Comparison of ENCODE assay signal across 14 mouse cellular contexts in genomic region chr11:34791872-34792271, GRCm38 (mm10). TPM values are rescaled to one million over a fixed set of nuclear protein-coding genes. Genes with fewer than 3 reads are reported as not detected.
A peak's percentile ranks its signal among the peaks of the same experiment; 100 is the strongest.
DNase-seq lines count a peak whose midpoint lies in the region; ATAC-seq and TF ChIP-seq lines count a peak whose summit lies in the region.
"Had no signal": no experiment of that assay in that cellular context is flagged by ENCODE, and none has a peak within 500 bp of the region (broad histone marks: within the 10 kb centered on the region; RNA-seq: fewer than 3 reads in every experiment).

No protein-coding gene starts in this region.

- H3K9me3 ChIP-seq in liver, embryonic 13.5 days (replicated peaks): no peaks in the 10 kb centered on the region
- H3K9me3 ChIP-seq in hindbrain, postnatal 0 days (ENCODE audit: low read length): no peaks in the 10 kb centered on the region
- H3K9me3 ChIP-seq: midbrain, embryonic 10.5 days; neural tube, embryonic 12.5 days had no signal

- peak; percentile 34 for DNase-seq in thymus, adult 2 months
- DNase-seq in thymus, postnatal 25 days: no peak
- peak; percentile 96 for DNase-seq in ZHBTc4 (ENCODE audit: low read depth, low spot score)
- DNase-seq in liver, embryonic 13.5 days: peak; percentile 23
- DNase-seq in layer of hippocampus, adult 9-10 months (ENCODE audit: low spot score): no peak
- DNase-seq in adrenal gland, postnatal 14 days: no peak
- DNase-seq in hindbrain, postnatal 0 days (ENCODE audit: low spot score): no peak
- DNase-seq: gastrocnemius, postnatal 36 days; kidney, adult 8-10 months had no signal

- H3K4me3 ChIP-seq in thymus, adult 2 months (ENCODE audit: control insufficient read depth, insufficient read depth, low read length): no peak overlapping the region
- no peak overlapping the region for H3K4me3 ChIP-seq in liver, embryonic 13.5 days (replicated peaks)
- H3K4me3 ChIP-seq in hindbrain, postnatal 0 days (ENCODE audit: low read length): no peak overlapping the region
- H3K4me3 ChIP-seq: erythroblast, embryonic 14.5 days; midbrain, embryonic 10.5 days; neural tube, embryonic 12.5 days had no signal

- no peaks in the 10 kb centered on the region for H3K36me3 ChIP-seq in thymus, adult 2 months (ENCODE audit: control insufficient read depth, insufficient read depth, low read length)
- no peaks in the 10 kb centered on the region for H3K36me3 ChIP-seq in liver, embryonic 13.5 days
- H3K36me3 ChIP-seq in hindbrain, postnatal 0 days (ENCODE audit: insufficient read depth, low read length): no peaks in the 10 kb centered on the region
- H3K36me3 ChIP-seq: G1E; midbrain, embryonic 10.5 days; neural tube, embryonic 12.5 days had no signal

- WGBS in thymus, adult 2 months: 72% methylated on average over 8 of the region's 8 CpGs
- 42% methylated on average over 8 of the region's 8 CpGs for WGBS in liver, embryonic 13.5 days (ENCODE audit: insufficient replicate concordance)
- 67% methylated on average over 8 of the region's 8 CpGs for WGBS in hindbrain, postnatal 0 days

- no peak overlapping the region for H3K9ac ChIP-seq in liver, embryonic 13.5 days
- H3K9ac ChIP-seq in hindbrain, postnatal 0 days (replicated peaks; ENCODE audit: low read length): no peak overlapping the region
- H3K9ac ChIP-seq: hindbrain, embryonic 14.5 days; neural tube, embryonic 12.5 days had no signal

- H3K27me3 ChIP-seq in thymus, adult 2 months (ENCODE audit: control insufficient read depth, insufficient read depth, low read length): no peaks in the 10 kb centered on the region
- no peaks in the 10 kb centered on the region for H3K27me3 ChIP-seq in liver, embryonic 13.5 days
- H3K27me3 ChIP-seq in hindbrain, postnatal 0 days (ENCODE audit: insufficient read depth, low read length): no peaks in the 10 kb centered on the region
- H3K27me3 ChIP-seq: neural tube, embryonic 12.5 days had no signal

- H3K4me2 ChIP-seq in liver, embryonic 13.5 days: no peak overlapping the region
- no peak overlapping the region for H3K4me2 ChIP-seq in hindbrain, postnatal 0 days (ENCODE audit: low read depth, low read length)
- H3K4me2 ChIP-seq: hindbrain, embryonic 14.5 days; neural tube, embryonic 12.5 days had no signal

- no peak for TF ChIP-seq CTCF in thymus, adult 2 months (IDR thresholded peaks at IDR 0.05; ENCODE audit: borderline replicate concordance, control insufficient read depth, extremely low read depth, insufficient read depth, low read length, poor library complexity)
- no peak for TF ChIP-seq CTCF in hindbrain, postnatal 0 days (IDR thresholded peaks at IDR 0.05; ENCODE audit: low read depth)

- TF ChIP-seq POLR2A in thymus, adult 2 months (IDR thresholded peaks at IDR 0.05; ENCODE audit: control insufficient read depth, extremely low read depth, insufficient read depth, low read length, poor library complexity): no peak

- ATAC-seq in liver, embryonic 13.5 days (ENCODE audit: low read depth): peak; percentile 57; the same call in 1 of the 2 replicates
- ATAC-seq in hindbrain, postnatal 0 days: no peak

- H3K27ac ChIP-seq in thymus, adult 2 months (ENCODE audit: control insufficient read depth, insufficient read depth, low read length): no peak overlapping the region
- H3K27ac ChIP-seq in liver, embryonic 13.5 days: no peak overlapping the region
- H3K27ac ChIP-seq in hindbrain, postnatal 0 days: no peak overlapping the region
- H3K27ac ChIP-seq: hindbrain, embryonic 14.5 days; midbrain, embryonic 10.5 days; neural tube, embryonic 12.5 days had no signal

- no peaks in the 10 kb centered on the region for H3K4me1 ChIP-seq in thymus, adult 2 months (replicated peaks; ENCODE audit: control insufficient read depth, insufficient read depth, low read length)
- H3K4me1 ChIP-seq in liver, embryonic 13.5 days (replicated peaks): no peaks in the 10 kb centered on the region
- H3K4me1 ChIP-seq in hindbrain, postnatal 0 days (ENCODE audit: insufficient read depth, low read length): no peaks in the 10 kb centered on the region
- H3K4me1 ChIP-seq: midbrain, embryonic 10.5 days; neural tube, embryonic 12.5 days had no signal

RNA-seq across cellular contexts. Expression of gene Dock2, which starts 8.2 kb away (rescaled TPM):
- polyA plus RNA-seq in thymus, adult 2 months (2012; rRNA removed): 48.9 and 50.5 TPM in 2 replicates
- polyA plus RNA-seq in liver, embryonic 13.5 days (2015; fragmentation: Nextera tagmentation; extraction: Ambion mirVana): 2.8 and 3.6 TPM in 2 replicates
- 4.3 and 20.3 TPM in 2 replicates for total RNA-seq in adrenal gland, postnatal 14 days (2021)
- 0.93 and 1.0 TPM in 2 replicates for total RNA-seq in hindbrain, postnatal 0 days (2014; rRNA removed)
- polyA plus RNA-seq in hindbrain, postnatal 0 days (2015; fragmentation: Nextera tagmentation; extraction: Ambion mirVana): 0.67 and 1.4 TPM in 2 replicates

RNA-seq across cellular contexts. Expression of gene Spdl1, which starts 41.6 kb away (rescaled TPM):
- 7.6 and 9.1 TPM in 2 replicates for polyA plus RNA-seq in thymus, adult 2 months (2012; rRNA removed)
- polyA plus RNA-seq in liver, embryonic 13.5 days (2015; fragmentation: Nextera tagmentation; extraction: Ambion mirVana): 16.7 and 20.7 TPM in 2 replicates
- total RNA-seq in adrenal gland, postnatal 14 days (2021): 3.8 and 5.1 TPM in 2 replicates
- total RNA-seq in hindbrain, postnatal 0 days (2014; rRNA removed): 0.61 and 1.6 TPM in 2 replicates
- 2.0 and 2.4 TPM in 2 replicates for polyA plus RNA-seq in hindbrain, postnatal 0 days (2015; fragmentation: Nextera tagmentation; extraction: Ambion mirVana)

Comparison
In these comparisons a context has a peak if more than half of its experiments do, and no peak if none do; other contexts are left out.
1. DNase-seq: peak in thymus, adult 2 months (single experiment), ZHBTc4 (single experiment) and liver, embryonic 13.5 days (single experiment); none in thymus, postnatal 25 days (single experiment), layer of hippocampus, adult 9-10 months (single experiment), adrenal gland, postnatal 14 days (single experiment) and hindbrain, postnatal 0 days (single experiment).
2. RNA of gene Dock2, which starts 8.2 kb away (polyA plus RNA-seq): 48.9 to 50.5 TPM in thymus, adult 2 months; 2.8 to 3.6 TPM in liver, embryonic 13.5 days and 0.67 to 1.4 TPM in hindbrain, postnatal 0 days; every median in the first group is over 10 times any median in the second.